Mouse (Mus musculus): ENCODE data around the gene Paxip1. TPM values are rescaled to one million over a fixed set of nuclear protein-coding genes. Genes with fewer than 3 reads are reported as not detected.

The Paxip1 gene
- polyA plus RNA-seq, 1 experiment: 17.4 TPM

- Histone ChIP-seq H3ac (ENCODE audit: control insufficient read depth, insufficient read length, low read depth) (no peak overlapping the region), H3K79me3 (ENCODE audit: low read depth) (no peaks in the 10 kb centered on the region)
These were observed 60.8 kb downstream of the Paxip1 start for GRCm38 (mm10) chr5:27730666-27731065.

GRCm38 (mm10) chr5:27724460-27724859 lies 67.0 kb downstream of the Paxip1 start:
- H3K4me3 ChIP-seq (ENCODE audit: insufficient read depth, poor library complexity, severe bottlenecking): no peak overlapping the region
- no peaks in the 10 kb centered on the region for H3K27me3 ChIP-seq (ENCODE audit: control insufficient read depth, insufficient read depth, insufficient read length)
- H3ac ChIP-seq (ENCODE audit: control insufficient read depth, insufficient read length, low read depth): no peak overlapping the region
- H3K36me3 ChIP-seq (ENCODE audit: control insufficient read depth, insufficient read depth): no peaks in the 10 kb centered on the region
- TF ChIP-seq FOSL1 (IDR thresholded peaks at IDR 0.05; ENCODE audit: insufficient read depth, low read length, poor library complexity, severe bottlenecking): no peak
- no peak for TF ChIP-seq USF1 (IDR thresholded peaks at IDR 0.05; ENCODE audit: low read depth)
- TF ChIP-seq MYOG (IDR thresholded peaks at IDR 0.05; ENCODE audit: control insufficient read depth, extremely low read depth, insufficient read length): no peak
- TF ChIP-seq CTCF (IDR thresholded peaks at IDR 0.05; ENCODE audit: control insufficient read depth, insufficient read depth, insufficient read length): no peak
- no peak for TF ChIP-seq CEBPB (IDR thresholded peaks at IDR 0.05; ENCODE audit: low read depth)
- no peak for TF ChIP-seq MAX (IDR thresholded peaks at IDR 0.05)
- no peak for TF ChIP-seq MYOD1 (IDR thresholded peaks at IDR 0.05; ENCODE audit: control insufficient read depth, insufficient read length, low read depth)
- H3K79me3 ChIP-seq (ENCODE audit: low read depth): no peaks in the 10 kb centered on the region
- no peaks in the 10 kb centered on the region for H3K79me2 ChIP-seq (ENCODE audit: control insufficient read depth, insufficient read depth)

More at GRCm38 (mm10) chr5:27730666-27731065, 60.8 kb downstream of the Paxip1 start:
- Histone ChIP-seq H3K79me2 (ENCODE audit: control insufficient read depth, insufficient read depth) (no peaks in the 10 kb centered on the region), H3K27me3 (ENCODE audit: control insufficient read depth, insufficient read depth, insufficient read length) (no peaks in the 10 kb centered on the region), H3K36me3 (ENCODE audit: control insufficient read depth, insufficient read depth) (no peaks in the 10 kb centered on the region), H3K4me3 (ENCODE audit: insufficient read depth, poor library complexity, severe bottlenecking) (no peak overlapping the region)
- TF ChIP-seq CEBPB (IDR thresholded peaks at IDR 0.05; ENCODE audit: low read depth): no peak
- TF ChIP-seq MYOD1 (IDR thresholded peaks at IDR 0.05; ENCODE audit: control insufficient read depth, insufficient read length, low read depth): no peak
- no peak for TF ChIP-seq MYOG (IDR thresholded peaks at IDR 0.05; ENCODE audit: control insufficient read depth, extremely low read depth, insufficient read length)
- no peak for TF ChIP-seq MAX (IDR thresholded peaks at IDR 0.05)
- TF ChIP-seq USF1 (IDR thresholded peaks at IDR 0.05; ENCODE audit: low read depth): no peak
- TF ChIP-seq FOSL1 (IDR thresholded peaks at IDR 0.05; ENCODE audit: insufficient read depth, low read length, poor library complexity, severe bottlenecking): no peak
- no peak for TF ChIP-seq CTCF (IDR thresholded peaks at IDR 0.05; ENCODE audit: control insufficient read depth, insufficient read depth, insufficient read length)

GRCm38 (mm10) chr5:27719311-27719710 lies 72.2 kb downstream of the Paxip1 start:
- TF ChIP-seq FOSL1 (IDR thresholded peaks at IDR 0.05; ENCODE audit: insufficient read depth, low read length, poor library complexity, severe bottlenecking) (no peak), MYOG (IDR thresholded peaks at IDR 0.05; ENCODE audit: control insufficient read depth, extremely low read depth, insufficient read length) (no peak), USF1 (IDR thresholded peaks at IDR 0.05; ENCODE audit: low read depth) (no peak), MAX (IDR thresholded peaks at IDR 0.05) (no peak), CTCF (IDR thresholded peaks at IDR 0.05; ENCODE audit: control insufficient read depth, insufficient read depth, insufficient read length) (no peak), MYOD1 (IDR thresholded peaks at IDR 0.05; ENCODE audit: control insufficient read depth, insufficient read length, low read depth) (no peak), CEBPB (IDR thresholded peaks at IDR 0.05; ENCODE audit: low read depth) (no peak)
- Histone ChIP-seq H3ac (ENCODE audit: control insufficient read depth, insufficient read length, low read depth) (no peak overlapping the region), H3K79me2 (ENCODE audit: control insufficient read depth, insufficient read depth) (no peaks in the 10 kb centered on the region), H3K79me3 (ENCODE audit: low read depth) (no peaks in the 10 kb centered on the region), H3K4me3 (ENCODE audit: insufficient read depth, poor library complexity, severe bottlenecking) (no peak overlapping the region), H3K27me3 (ENCODE audit: control insufficient read depth, insufficient read depth, insufficient read length) (peaks cover 4% of the 10 kb centered on the region), H3K36me3 (ENCODE audit: control insufficient read depth, insufficient read depth) (no peaks in the 10 kb centered on the region)

GRCm38 (mm10) chr5:27717301-27717700 lies 74.2 kb downstream of the Paxip1 start:
- Histone ChIP-seq H3K4me3 (ENCODE audit: insufficient read depth, poor library complexity, severe bottlenecking) (no peak overlapping the region), H3K79me3 (ENCODE audit: low read depth) (no peaks in the 10 kb centered on the region), H3K79me2 (ENCODE audit: control insufficient read depth, insufficient read depth) (no peaks in the 10 kb centered on the region), H3K27me3 (ENCODE audit: control insufficient read depth, insufficient read depth, insufficient read length) (peaks cover 4% of the 10 kb centered on the region), H3ac (ENCODE audit: control insufficient read depth, insufficient read length, low read depth) (no peak overlapping the region), H3K36me3 (ENCODE audit: control insufficient read depth, insufficient read depth) (no peaks in the 10 kb centered on the region)
- TF ChIP-seq CEBPB (IDR thresholded peaks at IDR 0.05; ENCODE audit: low read depth) (no peak), CTCF (IDR thresholded peaks at IDR 0.05; ENCODE audit: control insufficient read depth, insufficient read depth, insufficient read length) (no peak)

- Histone ChIP-seq H3ac (ENCODE audit: control insufficient read depth, insufficient read length, low read depth) (no peak overlapping the region), H3K4me3 (ENCODE audit: insufficient read depth, poor library complexity, severe bottlenecking) (no peak overlapping the region), H3K36me3 (ENCODE audit: control insufficient read depth, insufficient read depth) (no peaks in the 10 kb centered on the region), H3K27me3 (ENCODE audit: control insufficient read depth, insufficient read depth, insufficient read length) (peaks cover 4% of the 10 kb centered on the region), H3K79me2 (ENCODE audit: control insufficient read depth, insufficient read depth) (no peaks in the 10 kb centered on the region), H3K79me3 (ENCODE audit: low read depth) (no peaks in the 10 kb centered on the region)
- TF ChIP-seq CTCF (IDR thresholded peaks at IDR 0.05; ENCODE audit: control insufficient read depth, insufficient read depth, insufficient read length): no peak
- TF ChIP-seq USF1 (IDR thresholded peaks at IDR 0.05; ENCODE audit: low read depth): no peak
- no peak for TF ChIP-seq CEBPB (IDR thresholded peaks at IDR 0.05; ENCODE audit: low read depth)
- TF ChIP-seq FOSL1 (IDR thresholded peaks at IDR 0.05; ENCODE audit: insufficient read depth, low read length, poor library complexity, severe bottlenecking): no peak
- TF ChIP-seq MYOG (IDR thresholded peaks at IDR 0.05; ENCODE audit: control insufficient read depth, extremely low read depth, insufficient read length): no peak
- no peak for TF ChIP-seq MYOD1 (IDR thresholded peaks at IDR 0.05; ENCODE audit: control insufficient read depth, insufficient read length, low read depth)
- no peak for TF ChIP-seq MAX (IDR thresholded peaks at IDR 0.05)
These were observed 75.5 kb downstream of the Paxip1 start for GRCm38 (mm10) chr5:27716026-27716425.

- TF ChIP-seq CTCF (IDR thresholded peaks at IDR 0.05; ENCODE audit: control insufficient read depth, insufficient read depth, insufficient read length) (no peak), MYOG (IDR thresholded peaks at IDR 0.05; ENCODE audit: control insufficient read depth, extremely low read depth, insufficient read length) (no peak), USF1 (IDR thresholded peaks at IDR 0.05; ENCODE audit: low read depth) (no peak), FOSL1 (IDR thresholded peaks at IDR 0.05; ENCODE audit: insufficient read depth, low read length, poor library complexity, severe bottlenecking) (no peak), MAX (IDR thresholded peaks at IDR 0.05) (no peak), CEBPB (IDR thresholded peaks at IDR 0.05; ENCODE audit: low read depth) (no peak), MYOD1 (IDR thresholded peaks at IDR 0.05; ENCODE audit: control insufficient read depth, insufficient read length, low read depth) (no peak)
- H3K27me3 ChIP-seq (ENCODE audit: control insufficient read depth, insufficient read depth, insufficient read length): peaks cover 4% of the 10 kb centered on the region
- no peaks in the 10 kb centered on the region for H3K36me3 ChIP-seq (ENCODE audit: control insufficient read depth, insufficient read depth)
- no peak overlapping the region for H3K4me3 ChIP-seq (ENCODE audit: insufficient read depth, poor library complexity, severe bottlenecking)
- H3K79me3 ChIP-seq (ENCODE audit: low read depth): no peaks in the 10 kb centered on the region
- H3ac ChIP-seq (ENCODE audit: control insufficient read depth, insufficient read length, low read depth): no peak overlapping the region
- no peaks in the 10 kb centered on the region for H3K79me2 ChIP-seq (ENCODE audit: control insufficient read depth, insufficient read depth)
These were observed 77.1 kb downstream of the Paxip1 start for GRCm38 (mm10) chr5:27714356-27714755.
